Mouse (Mus musculus) hindbrain, embryonic 15.5 days (tissue): ENCODE results near the gene B230118H07Rik. TPM values are rescaled to one million over a fixed set of nuclear protein-coding genes. Genes with fewer than 3 reads are reported as not detected.

Source experiments
- ATAC-seq: fragments of 200-750 bp; cut with Nextera tagmentation; 2 replicates; pipeline ENCODE4 v1.8.0; 2017; ENCODE audit warnings: low read depth, moderate number of reproducible peaks, moderate TSS enrichment; ENCODE audit not compliant: low FRiP score
- H3K27ac ChIP-seq: fragments of 300-500 bp; sonication (generic); replicated peaks from 2 replicates; pipeline ENCODE4 v1.5.1; 2015; ENCODE audit warnings: mild to moderate bottlenecking, inconsistent platforms
- H3K27me3 ChIP-seq: fragments of 300-500 bp; sonication (generic); 2 replicates; pipeline ENCODE4 v1.6.1; 2015; ENCODE audit warnings: control low read depth, inconsistent platforms
- H3K36me3 ChIP-seq: fragments of 300-500 bp; sonication (generic); 2 replicates; pipeline ENCODE4 v1.6.1; 2015; ENCODE audit warnings: control low read depth, inconsistent platforms
- H3K4me1 ChIP-seq: fragments of 300-500 bp; sonication (generic); replicated peaks from 2 replicates; pipeline ENCODE4 v1.6.1; 2015; ENCODE audit warnings: control low read depth, inconsistent platforms
- H3K4me2 ChIP-seq: fragments of 300-500 bp; sonication (generic); 2 replicates; pipeline ENCODE4 v1.6.1; 2015; ENCODE audit warnings: moderate library complexity, mild to moderate bottlenecking, inconsistent platforms
- H3K4me3 ChIP-seq: fragments of 300-500 bp; sonication (generic); 2 replicates; pipeline ENCODE4 v1.5.1; 2015; ENCODE audit warnings: mild to moderate bottlenecking, inconsistent platforms
- H3K9ac ChIP-seq: fragments of 300-500 bp; sonication (generic); 2 replicates; pipeline ENCODE4 v1.6.1; 2015; ENCODE audit warnings: inconsistent platforms
- H3K9me3 ChIP-seq: fragments of 300-500 bp; sonication (generic); 2 replicates; pipeline ENCODE4 v1.6.1; 2016; ENCODE audit warnings: control low read depth, inconsistent platforms
- WGBS: fragments of 180-500 bp; shearing (Covaris S2); methylation state at CpG from one replicate; pipeline ENCODE4 v1.1.7; 2015; 5-methylcytosine and 5-hydroxymethylcytosine counted together
- polyA plus RNA-seq: library from polyadenylated mRNA; unstranded; fragments of >200 nt; fragmentation: Nextera tagmentation; extraction: Ambion mirVana; gene quantifications from 2 replicates; pipeline ENCODE4 v1.2.1, GENCODE M21; 2015

Gene B230118H07Rik
- polyA plus RNA-seq, 1 experiment from 2014 or later: 46.4 TPM

- WGBS: under 1% methylated on average over 31 of the region's 31 CpGs
- ATAC-seq: peak; percentile 99
- peak overlapping the region; percentile 70 for H3K9ac ChIP-seq
- H3K4me2 ChIP-seq: peak overlapping the region; percentile 76
- peak overlapping the region; percentile 94 for H3K27ac ChIP-seq
- no peaks in the 10 kb centered on the region for H3K36me3 ChIP-seq
- no peaks in the 10 kb centered on the region for H3K9me3 ChIP-seq
- H3K27me3 ChIP-seq: no peaks in the 10 kb centered on the region
- H3K4me1 ChIP-seq: peaks cover 13% of the 10 kb centered on the region
- peak overlapping the region; percentile 70 for H3K4me3 ChIP-seq
Measured at GRCm38 (mm10) chr2:101628297-101629236, 20.8 kb downstream of the B230118H07Rik start.

- ATAC-seq: no peak
- Histone ChIP-seq H3K9ac (no peak overlapping the region), H3K4me3 (no peak overlapping the region), H3K36me3 (no peaks in the 10 kb centered on the region), H3K27me3 (no peaks in the 10 kb centered on the region), H3K27ac (no peak overlapping the region), H3K4me2 (no peak overlapping the region), H3K9me3 (no peaks in the 10 kb centered on the region), H3K4me1 (peaks cover 13% of the 10 kb centered on the region)
Measured at GRCm38 (mm10) chr2:101627227-101627626, 22.1 kb downstream of the B230118H07Rik start.

GRCm38 (mm10) chr2:101624526-101624925 lies 24.8 kb downstream of the B230118H07Rik start, which contains the start of gene Rag2:
Gene Rag2, plus strand, starts transcription at chr2:101624718.
- Histone ChIP-seq H3K4me2 (no peak within 1 kb of the TSS), H3K4me3 (no peak within 1 kb of the TSS), H3K9me3 (no peaks in the 10 kb centered on the region), H3K27me3 (no peaks in the 10 kb centered on the region), H3K9ac (no peak within 1 kb of the TSS), H3K36me3 (no peaks in the 10 kb centered on the region), H3K4me1 (peaks cover 13% of the 10 kb centered on the region), H3K27ac (no peak within 1 kb of the TSS)
- 64% methylated on average over 4 of the region's 4 CpGs for WGBS
- no peak for ATAC-seq

GRCm38 (mm10) chr2:101624011-101624410 lies 25.3 kb downstream of the B230118H07Rik start:
- no peaks in the 10 kb centered on the region for H3K9me3 ChIP-seq
- H3K9ac ChIP-seq: no peak overlapping the region
- WGBS: 43% methylated on average over 2 of the region's 2 CpGs
- no peak overlapping the region for H3K4me3 ChIP-seq
- no peak overlapping the region for H3K27ac ChIP-seq
- no peaks in the 10 kb centered on the region for H3K36me3 ChIP-seq
- H3K4me2 ChIP-seq: no peak overlapping the region
- no peak for ATAC-seq
- H3K4me1 ChIP-seq: peaks cover 9% of the 10 kb centered on the region; the same call in 1 of the 2 replicates
- H3K27me3 ChIP-seq: no peaks in the 10 kb centered on the region

GRCm38 (mm10) chr2:101623042-101623441 lies 26.3 kb downstream of the B230118H07Rik start:
- H3K27ac ChIP-seq: no peak overlapping the region
- H3K4me2 ChIP-seq: no peak overlapping the region
- no peaks in the 10 kb centered on the region for H3K36me3 ChIP-seq
- H3K4me1 ChIP-seq: peaks cover 7% of the 10 kb centered on the region; the same call in 1 of the 2 replicates
- no peaks in the 10 kb centered on the region for H3K9me3 ChIP-seq
- H3K27me3 ChIP-seq: no peaks in the 10 kb centered on the region
- no peak overlapping the region for H3K9ac ChIP-seq
- no peak for ATAC-seq
- no peak overlapping the region for H3K4me3 ChIP-seq
- WGBS: 55% methylated on average over 2 of the region's 2 CpGs

- no peak for ATAC-seq
- H3K4me2 ChIP-seq: no peak overlapping the region
- no peak overlapping the region for H3K4me3 ChIP-seq
- H3K27me3 ChIP-seq: no peaks in the 10 kb centered on the region
- H3K27ac ChIP-seq: no peak overlapping the region
- H3K36me3 ChIP-seq: no peaks in the 10 kb centered on the region
- no peak overlapping the region for H3K9ac ChIP-seq
- H3K9me3 ChIP-seq: no peaks in the 10 kb centered on the region
- 74% methylated on average over 7 of the region's 7 CpGs for WGBS
- H3K4me1 ChIP-seq: no peaks in the 10 kb centered on the region
Measured at GRCm38 (mm10) chr2:101621611-101622010, 27.7 kb downstream of the B230118H07Rik start.

- no peaks in the 10 kb centered on the region for H3K36me3 ChIP-seq
- H3K4me1 ChIP-seq: no peaks in the 10 kb centered on the region
- H3K9ac ChIP-seq: no peak overlapping the region
- no peak overlapping the region for H3K4me3 ChIP-seq
- H3K27ac ChIP-seq: no peak overlapping the region
- H3K9me3 ChIP-seq: no peaks in the 10 kb centered on the region
- no peaks in the 10 kb centered on the region for H3K27me3 ChIP-seq
- WGBS: 81% methylated on average over 3 of the region's 3 CpGs
- H3K4me2 ChIP-seq: no peak overlapping the region
- no peak for ATAC-seq
Measured at GRCm38 (mm10) chr2:101620899-101621298, 28.4 kb downstream of the B230118H07Rik start.

- H3K9me3 ChIP-seq: no peaks in the 10 kb centered on the region
- no peak overlapping the region for H3K4me2 ChIP-seq
- no peaks in the 10 kb centered on the region for H3K36me3 ChIP-seq
- no peaks in the 10 kb centered on the region for H3K4me1 ChIP-seq
- no peak overlapping the region for H3K4me3 ChIP-seq
- no peaks in the 10 kb centered on the region for H3K27me3 ChIP-seq
- no peak overlapping the region for H3K27ac ChIP-seq
- WGBS: 87% methylated on average over 4 of the region's 4 CpGs
- H3K9ac ChIP-seq: no peak overlapping the region
- ATAC-seq: no peak
Measured at GRCm38 (mm10) chr2:101618373-101618772, 31.0 kb downstream of the B230118H07Rik start.

- Histone ChIP-seq H3K4me2 (no peak overlapping the region), H3K9me3 (no peaks in the 10 kb centered on the region), H3K4me1 (no peaks in the 10 kb centered on the region), H3K4me3 (no peak overlapping the region), H3K27ac (no peak overlapping the region), H3K9ac (no peak overlapping the region), H3K27me3 (no peaks in the 10 kb centered on the region), H3K36me3 (no peaks in the 10 kb centered on the region)
- ATAC-seq: no peak
- WGBS: 67% methylated on average over 10 of the region's 10 CpGs
Measured at GRCm38 (mm10) chr2:101615464-101616305, 33.6 kb downstream of the B230118H07Rik start.

GRCm38 (mm10) chr2:101610861-101611260 lies 38.5 kb downstream of the B230118H07Rik start:
- H3K4me3 ChIP-seq: no peak overlapping the region
- H3K4me2 ChIP-seq: no peak overlapping the region
- H3K27ac ChIP-seq: no peak overlapping the region
- H3K9me3 ChIP-seq: no peaks in the 10 kb centered on the region
- no peaks in the 10 kb centered on the region for H3K27me3 ChIP-seq
- 96% methylated on average over 3 of the region's 3 CpGs for WGBS
- H3K4me1 ChIP-seq: no peaks in the 10 kb centered on the region
- H3K36me3 ChIP-seq: no peaks in the 10 kb centered on the region
- no peak overlapping the region for H3K9ac ChIP-seq
- ATAC-seq: no peak

- Histone ChIP-seq H3K4me1 (no peaks in the 10 kb centered on the region), H3K4me3 (no peak overlapping the region), H3K9ac (no peak overlapping the region), H3K36me3 (no peaks in the 10 kb centered on the region), H3K4me2 (no peak overlapping the region), H3K27ac (no peak overlapping the region), H3K27me3 (no peaks in the 10 kb centered on the region), H3K9me3 (no peaks in the 10 kb centered on the region)
- ATAC-seq: peak; percentile 89
- WGBS: 38% methylated on average over 7 of the region's 7 CpGs
Measured at GRCm38 (mm10) chr2:101608232-101608894, 41.0 kb downstream of the B230118H07Rik start.
